Mouse (Mus musculus): ENCODE measurements at regions not wholly inside any gene's neighbourhood (a gene's known extent, or its start where the extent isn't known, plus 50 kb on each side); places are given as distances from the start of the nearest gene placed in this dataset.

DNA sequence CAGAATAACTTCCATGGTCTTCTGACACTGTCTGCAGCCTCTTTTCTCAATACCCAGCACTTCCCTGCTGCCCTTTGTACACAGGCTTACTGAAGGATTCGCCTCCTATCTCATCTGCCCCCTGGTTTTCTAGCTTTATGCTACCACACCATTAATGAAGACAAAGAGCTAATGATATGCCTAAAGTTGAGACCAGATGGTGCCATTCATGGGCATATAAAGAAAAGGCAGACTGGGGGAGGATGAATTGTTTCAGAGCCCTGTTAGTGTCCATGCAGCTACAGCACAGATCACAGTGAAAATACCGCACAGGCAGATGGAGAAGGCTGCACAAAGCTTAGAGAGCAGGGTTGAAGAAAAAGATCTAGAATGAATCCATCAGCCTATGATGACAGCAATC lies 73.3 kb upstream of the Srd5a2 start:
- no peak for TF ChIP-seq CTCF (IDR thresholded peaks at IDR 0.05; ENCODE audit: control insufficient read depth, insufficient read depth, low read length)
- TF ChIP-seq POLR2A (IDR thresholded peaks at IDR 0.05; ENCODE audit: borderline replicate concordance, control insufficient read depth, low read depth, low read length) = no peak

Data from bone marrow, adult 2 months (tissue).